Mouse (Mus musculus) naive thymus-derived CD4-positive, alpha-beta T cell, adult 2 months (primary cell): ENCODE data around the gene Stab2.
A peak's percentile ranks its signal among the peaks of the same experiment; 100 is the strongest.

Experiments used
- DNase-seq: peaks from one replicate; pipeline ENCODE4 v3.0.0-alpha.2; 2011; ENCODE audit warnings: low read depth

Gene Stab2

GRCm38 (mm10) chr10:86989838-86990237, 18.0 kb downstream of the Stab2 start:
- DNase-seq = no peak

GRCm38 (mm10) chr10:86976001-86976726, 31.7 kb downstream of the Stab2 start:
- peak; percentile 3 for DNase-seq

GRCm38 (mm10) chr10:86973276-86973675, 34.5 kb downstream of the Stab2 start:
- no peak for DNase-seq

- DNase-seq = no peak
Measured at GRCm38 (mm10) chr10:86972503-86972826, 35.4 kb downstream of the Stab2 start.

- peak; percentile 2 for DNase-seq
Measured at GRCm38 (mm10) chr10:86971680-86972502, 35.9 kb downstream of the Stab2 start.

GRCm38 (mm10) chr10:86969346-86969745, 38.5 kb downstream of the Stab2 start:
- DNase-seq = no peak

- DNase-seq = no peak
Measured at GRCm38 (mm10) chr10:86961542-86962466, 46.0 kb downstream of the Stab2 start.

- DNase-seq = no peak
Measured at GRCm38 (mm10) chr10:86955299-86955698, 52.5 kb downstream of the Stab2 start.

- no peak for DNase-seq
Measured at GRCm38 (mm10) chr10:86952696-86953095, 55.1 kb downstream of the Stab2 start.

GRCm38 (mm10) chr10:86950806-86951205, 57.0 kb downstream of the Stab2 start:
- no peak for DNase-seq

- DNase-seq = no peak
Measured at GRCm38 (mm10) chr10:86949886-86950285, 57.9 kb downstream of the Stab2 start.

GRCm38 (mm10) chr10:86947541-86947940, 60.3 kb downstream of the Stab2 start:
- DNase-seq = no peak

GRCm38 (mm10) chr10:86940591-86940990, 67.2 kb downstream of the Stab2 start:
- no peak for DNase-seq

GRCm38 (mm10) chr10:86934376-86934775, 73.4 kb downstream of the Stab2 start:
- no peak for DNase-seq

- DNase-seq = no peak
Measured at GRCm38 (mm10) chr10:86933906-86934305, 73.9 kb downstream of the Stab2 start.

- no peak for DNase-seq
Measured at GRCm38 (mm10) chr10:86933180-86933695, 74.6 kb downstream of the Stab2 start.

- DNase-seq = no peak
Measured at GRCm38 (mm10) chr10:86923602-86924001, 84.2 kb downstream of the Stab2 start.

- no peak for DNase-seq
Measured at GRCm38 (mm10) chr10:86915595-86915994, 92.2 kb downstream of the Stab2 start.

GRCm38 (mm10) chr10:86908562-86908961, 99.3 kb downstream of the Stab2 start:
- no peak for DNase-seq

GRCm38 (mm10) chr10:86907043-86907442, 100.8 kb downstream of the Stab2 start:
- no peak for DNase-seq

- no peak for DNase-seq
Measured at GRCm38 (mm10) chr10:86895531-86895930, 112.3 kb downstream of the Stab2 start.

GRCm38 (mm10) chr10:86891066-86891465, 116.8 kb downstream of the Stab2 start:
- DNase-seq = no peak
